Mouse (Mus musculus): ENCODE data around the gene Stk19. TPM values are rescaled to one million over a fixed set of nuclear protein-coding genes. Genes with fewer than 3 reads are reported as not detected.

Gene Stk19
- polyA plus RNA-seq, 1 experiment from 2014 or later, result 28.8 TPM

- no peak for ATAC-seq (ENCODE audit: low FRiP score)
- Histone ChIP-seq H3K9me3 (ENCODE audit: control insufficient read depth, low read length) (peaks cover 4% of the 10 kb centered on the region; the same call in 1 of the 2 replicates), H3K36me3 (replicated peaks; ENCODE audit: control insufficient read depth, insufficient read depth) (no peaks in the 10 kb centered on the region), H3K4me3 (replicated peaks; ENCODE audit: low read length) (no peak overlapping the region), H3K27me3 (ENCODE audit: control insufficient read depth, insufficient read depth, low read length) (no peaks in the 10 kb centered on the region), H3K4me1 (replicated peaks; ENCODE audit: control insufficient read depth, insufficient read depth, low read length) (no peaks in the 10 kb centered on the region), H3K27ac (no peak overlapping the region), H3K9ac (no peak overlapping the region), H3K4me2 (replicated peaks) (no peak overlapping the region)
- DNase-seq (ENCODE audit: low spot score), result no peak
- WGBS, result 70% methylated on average over 9 of the region's 9 CpGs
Measured at GRCm38 (mm10) chr17:34795633-34796032, 41.1 kb downstream of the Stk19 start.

- Histone ChIP-seq H3K4me3 (replicated peaks; ENCODE audit: low read length) (no peak overlapping the region), H3K4me1 (replicated peaks; ENCODE audit: control insufficient read depth, insufficient read depth, low read length) (no peaks in the 10 kb centered on the region), H3K4me2 (replicated peaks) (no peak overlapping the region), H3K36me3 (replicated peaks; ENCODE audit: control insufficient read depth, insufficient read depth) (no peaks in the 10 kb centered on the region), H3K27me3 (ENCODE audit: control insufficient read depth, insufficient read depth, low read length) (no peaks in the 10 kb centered on the region), H3K9ac (no peak overlapping the region), H3K9me3 (ENCODE audit: control insufficient read depth, low read length) (peaks cover 4% of the 10 kb centered on the region; the same call in 1 of the 2 replicates), H3K27ac (no peak overlapping the region)
- no peak for DNase-seq (ENCODE audit: low spot score)
- 82% methylated on average over 10 of the region's 10 CpGs for WGBS
- ATAC-seq (ENCODE audit: low FRiP score), result no peak
Measured at GRCm38 (mm10) chr17:34795016-34795415, 41.7 kb downstream of the Stk19 start.

DNA sequence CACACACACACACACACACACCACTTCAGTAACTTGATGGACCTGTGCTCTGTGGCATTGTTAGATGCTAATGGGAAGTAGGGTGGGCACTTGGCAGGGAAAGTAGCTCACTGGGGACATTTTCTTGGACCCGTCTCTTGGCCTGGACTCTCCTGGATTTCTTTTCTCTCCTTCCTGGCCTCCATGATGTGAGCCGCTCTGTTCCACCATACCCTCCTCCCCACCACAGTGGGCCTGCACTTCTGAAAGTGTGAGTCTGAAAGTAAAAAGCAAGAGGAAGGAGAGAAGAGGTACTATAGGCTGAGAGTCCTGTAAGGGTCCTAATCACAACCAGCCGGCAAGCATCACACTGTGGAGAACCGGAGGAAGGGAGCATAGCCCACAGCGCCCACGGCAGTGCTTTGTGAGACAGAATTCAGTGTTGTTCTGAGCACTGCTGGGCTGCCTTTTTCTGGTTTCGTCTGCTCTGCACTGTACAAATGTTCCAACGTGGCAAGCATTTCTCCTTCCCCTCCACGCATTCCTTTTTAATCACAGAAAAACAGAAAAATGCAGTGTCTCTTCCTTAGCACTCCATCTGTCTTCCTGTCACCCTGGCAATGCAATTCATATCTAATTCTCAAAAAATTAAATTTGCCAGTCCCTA, 58.9 kb downstream of the Stk19 start:
- Histone ChIP-seq H3K4me3 (replicated peaks; ENCODE audit: low read length) (no peak overlapping the region), H3K9ac (no peak overlapping the region), H3K36me3 (replicated peaks; ENCODE audit: control insufficient read depth, insufficient read depth) (no peaks in the 10 kb centered on the region), H3K27ac (no peak overlapping the region), H3K4me2 (replicated peaks) (no peak overlapping the region), H3K9me3 (ENCODE audit: control insufficient read depth, low read length) (0 out of 2 replicates have a peak, but pooled peaks cover 6% of the 10 kb centered on the region), H3K4me1 (replicated peaks; ENCODE audit: control insufficient read depth, insufficient read depth, low read length) (no peaks in the 10 kb centered on the region), H3K27me3 (ENCODE audit: control insufficient read depth, insufficient read depth, low read length) (no peaks in the 10 kb centered on the region)
- WGBS, result 81% methylated on average over 9 of the region's 9 CpGs
- no peak for ATAC-seq (ENCODE audit: low FRiP score)
- DNase-seq (ENCODE audit: low spot score), result no peak

Small RNAs within 50 kb of the gene (microRNA-seq; reads per million reads assigned to microRNA genes)
- gene Mir6970 (not detected), gene Mir6971 (2.9 reads per million, percentile 11 among the genes with 10 or more reads in this experiment), gene Mir6972 (not detected)

Other genes with a start within 250 kb of the Stk19 start
- 4.2 and 4.7 TPM in 2 replicates for gene Gpsm3, start 247.1 kb downstream of the Stk19 start, polyA plus RNA-seq (2014; fragmentation: Nextera tagmentation; extraction: Ambion mirVana)
- 7.1 and 10.5 TPM in 2 replicates for gene Pbx2, start 245.7 kb downstream of the Stk19 start, polyA plus RNA-seq (2014; fragmentation: Nextera tagmentation; extraction: Ambion mirVana)
- gene Ager, start 239.1 kb downstream of the Stk19 start, polyA plus RNA-seq (2014; fragmentation: Nextera tagmentation; extraction: Ambion mirVana), result 1.1 and 1.4 TPM in 2 replicates
- gene Rnf5, start 233.3 kb downstream of the Stk19 start, polyA plus RNA-seq (2014; fragmentation: Nextera tagmentation; extraction: Ambion mirVana), result 196 and 211 TPM in 2 replicates
- 123 and 126 TPM in 2 replicates for gene Agpat1, start 232.7 kb downstream of the Stk19 start, polyA plus RNA-seq (2014; fragmentation: Nextera tagmentation; extraction: Ambion mirVana)
- 8.8 and 11.4 TPM in 2 replicates for gene Egfl8, start 221.0 kb downstream of the Stk19 start, polyA plus RNA-seq (2014; fragmentation: Nextera tagmentation; extraction: Ambion mirVana)
- gene Ppt2, start 208.4 kb downstream of the Stk19 start, polyA plus RNA-seq (2014; fragmentation: Nextera tagmentation; extraction: Ambion mirVana), result 22.2 and 25.4 TPM in 2 replicates
- 7.3 and 8.6 TPM in 2 replicates for gene Prrt1, start 207.4 kb downstream of the Stk19 start, polyA plus RNA-seq (2014; fragmentation: Nextera tagmentation; extraction: Ambion mirVana)
- gene Fkbpl, start 192.2 kb downstream of the Stk19 start, polyA plus RNA-seq (2014; fragmentation: Nextera tagmentation; extraction: Ambion mirVana), result 11.7 and 12.9 TPM in 2 replicates
- 84.7 and 87.6 TPM in 2 replicates for gene Atf6b, start 189.8 kb downstream of the Stk19 start, polyA plus RNA-seq (2014; fragmentation: Nextera tagmentation; extraction: Ambion mirVana)
- gene Tnxb, start 166.4 kb downstream of the Stk19 start, polyA plus RNA-seq (2014; fragmentation: Nextera tagmentation; extraction: Ambion mirVana), result 0.24 and 0.43 TPM in 2 replicates
- gene C4b, start 93.1 kb downstream of the Stk19 start, polyA plus RNA-seq (2014; fragmentation: Nextera tagmentation; extraction: Ambion mirVana), result 0.22 TPM in 1 of 2 replicates, not detected in the other
- not detected in 2 replicates for gene Cyp21a1, start 32.4 kb downstream of the Stk19 start, polyA plus RNA-seq (2014; fragmentation: Nextera tagmentation; extraction: Ambion mirVana)
- gene Dxo, start 74 bp upstream of the Stk19 start, polyA plus RNA-seq (2014; fragmentation: Nextera tagmentation; extraction: Ambion mirVana), result 54.4 and 61.9 TPM in 2 replicates
- 49.6 and 51.2 TPM in 2 replicates for gene Skiv2l, start 13.3 kb upstream of the Stk19 start, polyA plus RNA-seq (2014; fragmentation: Nextera tagmentation; extraction: Ambion mirVana)
- gene Nelfe, start 13.4 kb upstream of the Stk19 start, polyA plus RNA-seq (2014; fragmentation: Nextera tagmentation; extraction: Ambion mirVana), result 73.7 and 74.0 TPM in 2 replicates
- gene Cfb, start 25.6 kb upstream of the Stk19 start, polyA plus RNA-seq (2014; fragmentation: Nextera tagmentation; extraction: Ambion mirVana), result 2.2 and 2.3 TPM in 2 replicates
- gene Zbtb12, start 42.5 kb upstream of the Stk19 start, polyA plus RNA-seq (2014; fragmentation: Nextera tagmentation; extraction: Ambion mirVana), result 3.0 and 3.3 TPM in 2 replicates
- gene Gm20547, start 45.1 kb upstream of the Stk19 start, polyA plus RNA-seq (2014; fragmentation: Nextera tagmentation; extraction: Ambion mirVana), result not detected in 2 replicates
- gene C2, start 61.3 kb upstream of the Stk19 start, polyA plus RNA-seq (2014; fragmentation: Nextera tagmentation; extraction: Ambion mirVana), result 1.2 and 1.8 TPM in 2 replicates
- gene Ehmt2, start 61.5 kb upstream of the Stk19 start, polyA plus RNA-seq (2014; fragmentation: Nextera tagmentation; extraction: Ambion mirVana), result 72.6 and 82.1 TPM in 2 replicates
- gene Slc44a4, start 77.5 kb upstream of the Stk19 start, polyA plus RNA-seq (2014; fragmentation: Nextera tagmentation; extraction: Ambion mirVana), result 0.11 and 0.12 TPM in 2 replicates
- gene Neu1, start 94.3 kb upstream of the Stk19 start, polyA plus RNA-seq (2014; fragmentation: Nextera tagmentation; extraction: Ambion mirVana), result 26.9 and 27.2 TPM in 2 replicates
- 0.34 and 0.56 TPM in 2 replicates for gene Hspa1b, start 122.3 kb upstream of the Stk19 start, polyA plus RNA-seq (2014; fragmentation: Nextera tagmentation; extraction: Ambion mirVana)
- gene Gm20481, start 133.0 kb upstream of the Stk19 start, polyA plus RNA-seq (2014; fragmentation: Nextera tagmentation; extraction: Ambion mirVana), result not detected in 2 replicates
- 7.5 and 11.6 TPM in 2 replicates for gene Hspa1a, start 135.2 kb upstream of the Stk19 start, polyA plus RNA-seq (2014; fragmentation: Nextera tagmentation; extraction: Ambion mirVana)
- gene Hspa1l, start 135.8 kb upstream of the Stk19 start, polyA plus RNA-seq (2014; fragmentation: Nextera tagmentation; extraction: Ambion mirVana), result 1.9 TPM in 2 replicates
- 92.9 and 97.8 TPM in 2 replicates for gene Lsm2, start 144.9 kb upstream of the Stk19 start, polyA plus RNA-seq (2014; fragmentation: Nextera tagmentation; extraction: Ambion mirVana)
- 51.0 and 51.6 TPM in 2 replicates for gene Vars, start 164.0 kb upstream of the Stk19 start, polyA plus RNA-seq (2014; fragmentation: Nextera tagmentation; extraction: Ambion mirVana)
- 0.13 and 0.16 TPM in 2 replicates for gene Vwa7, start 179.6 kb upstream of the Stk19 start, polyA plus RNA-seq (2014; fragmentation: Nextera tagmentation; extraction: Ambion mirVana)
- 1.4 and 1.7 TPM in 2 replicates for gene Sapcd1, start 191.1 kb upstream of the Stk19 start, polyA plus RNA-seq (2014; fragmentation: Nextera tagmentation; extraction: Ambion mirVana)
- gene Msh5, start 209.8 kb upstream of the Stk19 start, polyA plus RNA-seq (2014; fragmentation: Nextera tagmentation; extraction: Ambion mirVana), result 1.5 and 2.4 TPM in 2 replicates
- gene Clic1, start 213.0 kb upstream of the Stk19 start, polyA plus RNA-seq (2014; fragmentation: Nextera tagmentation; extraction: Ambion mirVana), result 23.8 and 24.7 TPM in 2 replicates
- 295 and 328 TPM in 2 replicates for gene Ddah2, start 222.1 kb upstream of the Stk19 start, polyA plus RNA-seq (2014; fragmentation: Nextera tagmentation; extraction: Ambion mirVana)
- not detected in 2 replicates for gene Ly6g6c, start 228.4 kb upstream of the Stk19 start, polyA plus RNA-seq (2014; fragmentation: Nextera tagmentation; extraction: Ambion mirVana)
- gene Mpig6b, start 229.2 kb upstream of the Stk19 start, polyA plus RNA-seq (2014; fragmentation: Nextera tagmentation; extraction: Ambion mirVana), result 0.21 and 0.42 TPM in 2 replicates
- not detected in 2 replicates for gene Ly6g6e, start 240.0 kb upstream of the Stk19 start, polyA plus RNA-seq (2014; fragmentation: Nextera tagmentation; extraction: Ambion mirVana)
- gene Ly6g6d, start 241.1 kb upstream of the Stk19 start, polyA plus RNA-seq (2014; fragmentation: Nextera tagmentation; extraction: Ambion mirVana), result 0.82 and 0.94 TPM in 2 replicates
- 0.23 TPM in 1 of 2 replicates, not detected in the other for gene Ly6g6f, start 248.7 kb upstream of the Stk19 start, polyA plus RNA-seq (2014; fragmentation: Nextera tagmentation; extraction: Ambion mirVana)

All from hindbrain, embryonic 14.5 days (tissue).